Comparison of ENCODE assay signal across 12 mouse cellular contexts in the genomic region with DNA sequence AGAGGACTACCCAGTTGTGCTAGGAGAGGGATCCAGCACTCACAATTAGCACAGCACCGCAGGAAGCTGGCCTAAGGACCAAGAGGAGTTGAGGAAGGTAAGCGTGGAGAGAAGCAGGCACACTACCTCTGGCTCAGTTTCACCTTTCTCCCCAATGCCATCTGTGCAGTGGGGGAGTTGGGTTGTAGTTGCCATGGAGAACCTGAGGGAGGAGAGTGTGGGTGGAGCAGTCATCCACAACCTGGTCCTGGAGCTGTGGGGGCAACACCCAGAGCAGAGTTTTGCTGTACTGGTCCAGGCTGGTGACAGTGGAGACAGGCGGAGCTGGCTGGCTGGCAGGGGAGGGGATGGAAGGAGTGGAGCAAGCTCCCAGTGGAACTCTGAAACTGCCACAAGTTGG. TPM values are rescaled to one million over a fixed set of nuclear protein-coding genes. Genes with fewer than 3 reads are reported as not detected.
DNase-seq lines count a peak whose midpoint lies in the region; ATAC-seq lines count a peak whose summit lies in the region.
"Had no signal": no experiment of that assay in that cellular context is flagged by ENCODE, and none has a peak within 500 bp of the region (broad histone marks: within the 10 kb centered on the region; RNA-seq: fewer than 3 reads in every experiment).

No protein-coding gene starts in this region.

- no peak overlapping the region for H3K4me2 ChIP-seq in hindbrain, embryonic 11.5 days (replicated peaks; ENCODE audit: low read depth, low read length)
- H3K4me2 ChIP-seq in hindbrain, embryonic 14.5 days (replicated peaks), result no peak overlapping the region
- H3K4me2 ChIP-seq in stomach, embryonic 16.5 days (ENCODE audit: low read depth, low read length), result no peak overlapping the region
- H3K4me2 ChIP-seq: neural tube, embryonic 15.5 days had no signal

- 65% methylated on average over 3 of the region's 3 CpGs for WGBS in hindbrain, embryonic 11.5 days
- 71% methylated on average over 3 of the region's 3 CpGs for WGBS in hindbrain, embryonic 14.5 days
- WGBS in stomach, embryonic 16.5 days, result 67% methylated on average over 3 of the region's 3 CpGs

- H3K36me3 ChIP-seq in hindbrain, embryonic 11.5 days (ENCODE audit: control insufficient read depth, insufficient read depth, low read length), result no peaks in the 10 kb centered on the region
- no peaks in the 10 kb centered on the region for H3K36me3 ChIP-seq in hindbrain, embryonic 14.5 days (replicated peaks; ENCODE audit: control insufficient read depth, insufficient read depth)
- no peaks in the 10 kb centered on the region for H3K36me3 ChIP-seq in stomach, embryonic 16.5 days (ENCODE audit: control insufficient read depth, insufficient read depth, low read length)
- H3K36me3 ChIP-seq: neural tube, embryonic 15.5 days had no signal

- no peak overlapping the region for H3K27ac ChIP-seq in hindbrain, embryonic 11.5 days (ENCODE audit: low read depth, low read length)
- H3K27ac ChIP-seq in hindbrain, embryonic 14.5 days, result no peak overlapping the region
- H3K27ac ChIP-seq in stomach, embryonic 16.5 days (ENCODE audit: low read length), result peak overlapping the region; percentile 34; the same call in 1 of the 2 replicates
- H3K27ac ChIP-seq: gastrocnemius, adult 2 months; neural tube, embryonic 15.5 days had no signal

- H3K27me3 ChIP-seq in hindbrain, embryonic 11.5 days (ENCODE audit: control insufficient read depth, insufficient read depth, low read length), result no peaks in the 10 kb centered on the region
- H3K27me3 ChIP-seq in hindbrain, embryonic 14.5 days (ENCODE audit: control insufficient read depth, insufficient read depth, low read length), result no peaks in the 10 kb centered on the region
- H3K27me3 ChIP-seq in stomach, embryonic 16.5 days (ENCODE audit: control insufficient read depth, insufficient read depth, low read length), result no peaks in the 10 kb centered on the region
- H3K27me3 ChIP-seq: neural tube, embryonic 15.5 days had no signal

- H3K4me3 ChIP-seq in hindbrain, embryonic 11.5 days (ENCODE audit: low read depth, low read length), result no peak overlapping the region
- no peak overlapping the region for H3K4me3 ChIP-seq in hindbrain, embryonic 14.5 days (replicated peaks; ENCODE audit: low read length)
- no peak overlapping the region for H3K4me3 ChIP-seq in stomach, embryonic 16.5 days (replicated peaks; ENCODE audit: low read length)
- H3K4me3 ChIP-seq: gastrocnemius, adult 2 months; neural tube, embryonic 15.5 days had no signal

- H3K9ac ChIP-seq in hindbrain, embryonic 11.5 days (ENCODE audit: low read depth, low read length), result 0 out of 2 replicates have a peak overlapping the region, but pooled peaks have one; percentile 15
- no peak overlapping the region for H3K9ac ChIP-seq in hindbrain, embryonic 14.5 days
- H3K9ac ChIP-seq in stomach, embryonic 16.5 days (ENCODE audit: low read length), result no peak overlapping the region
- H3K9ac ChIP-seq: neural tube, embryonic 15.5 days had no signal

- peaks cover 5% of the 10 kb centered on the region; the same call in 1 of the 2 replicates for H3K4me1 ChIP-seq in hindbrain, embryonic 11.5 days (replicated peaks; ENCODE audit: control insufficient read depth, insufficient read depth, low read length)
- H3K4me1 ChIP-seq in hindbrain, embryonic 14.5 days (replicated peaks; ENCODE audit: control insufficient read depth, insufficient read depth, low read length), result peaks cover 37% of the 10 kb centered on the region
- H3K4me1 ChIP-seq in stomach, embryonic 16.5 days (ENCODE audit: control insufficient read depth, insufficient read depth, low read length), result peaks cover 16% of the 10 kb centered on the region

- ATAC-seq in hindbrain, embryonic 11.5 days (ENCODE audit: low FRiP score), result no peak
- no peak for ATAC-seq in hindbrain, embryonic 14.5 days (ENCODE audit: low FRiP score)
- no peak for ATAC-seq in stomach, embryonic 16.5 days (ENCODE audit: insufficient read depth, low FRiP score)
- ATAC-seq in megakaryocyte progenitor cell, adult 5-6 weeks (replicated peaks; ENCODE audit: poor library complexity), result no peak
- ATAC-seq: CD4-positive, CD25-positive, alpha-beta regulatory T cell, adult 4 months; lung, postnatal 0 days had no signal

- DNase-seq in hindbrain, embryonic 11.5 days (ENCODE audit: low spot score), result no peak
- no peak for DNase-seq in hindbrain, embryonic 14.5 days (ENCODE audit: low spot score)
- DNase-seq in right cerebral cortex, adult 18-20 months, result peak; percentile 73
- DNase-seq in right cerebral cortex, postnatal 10 days (ENCODE audit: low spot score in 2 of 2), result no peak
- peak; percentile 42 to 49 for DNase-seq in cerebellum, postnatal 36 days
- DNase-seq: gastrocnemius, adult 2 months; midbrain, embryonic 14.5 days had no signal

- no peaks in the 10 kb centered on the region for H3K9me3 ChIP-seq in hindbrain, embryonic 11.5 days (ENCODE audit: control insufficient read depth, low read length)
- H3K9me3 ChIP-seq in hindbrain, embryonic 14.5 days (ENCODE audit: control insufficient read depth, low read length), result no peaks in the 10 kb centered on the region
- no peaks in the 10 kb centered on the region for H3K9me3 ChIP-seq in stomach, embryonic 16.5 days (replicated peaks; ENCODE audit: control insufficient read depth, low read length)
- H3K9me3 ChIP-seq: neural tube, embryonic 15.5 days had no signal

RNA-seq across cellular contexts. Expression of gene Sgsm2, which starts 22.2 kb away (rescaled TPM):
- 6.3 and 6.8 TPM in 2 replicates for polyA plus RNA-seq in hindbrain, embryonic 11.5 days (2014; fragmentation: Nextera tagmentation; extraction: Ambion mirVana)
- polyA plus RNA-seq in hindbrain, embryonic 14.5 days (2014; fragmentation: Nextera tagmentation; extraction: Ambion mirVana), result 23.7 and 28.9 TPM in 2 replicates
- 6.0 and 7.0 TPM in 2 replicates for polyA plus RNA-seq in stomach, embryonic 16.5 days (2015; fragmentation: Nextera tagmentation; extraction: Ambion mirVana)
- total RNA-seq in megakaryocyte progenitor cell, adult 5-6 weeks (2015), result 4.1 and 4.5 TPM in 2 replicates
- 3.7 and 6.9 TPM in 2 replicates for total RNA-seq in megakaryocyte progenitor cell, adult 5-6 weeks (2017)

RNA-seq across cellular contexts. Expression of gene Tsr1, which starts 23.2 kb away (rescaled TPM):
- polyA plus RNA-seq in hindbrain, embryonic 11.5 days (2014; fragmentation: Nextera tagmentation; extraction: Ambion mirVana), result 43.1 and 45.5 TPM in 2 replicates
- 32.1 and 33.1 TPM in 2 replicates for polyA plus RNA-seq in hindbrain, embryonic 14.5 days (2014; fragmentation: Nextera tagmentation; extraction: Ambion mirVana)
- 47.0 and 48.3 TPM in 2 replicates for polyA plus RNA-seq in stomach, embryonic 16.5 days (2015; fragmentation: Nextera tagmentation; extraction: Ambion mirVana)
- 43.2 and 50.0 TPM in 2 replicates for total RNA-seq in megakaryocyte progenitor cell, adult 5-6 weeks (2015)
- 67.8 and 96.1 TPM in 2 replicates for total RNA-seq in megakaryocyte progenitor cell, adult 5-6 weeks (2017)

RNA-seq across cellular contexts. Expression of gene Mnt, which starts 43.9 kb away (rescaled TPM):
- 4.8 and 5.0 TPM in 2 replicates for polyA plus RNA-seq in hindbrain, embryonic 11.5 days (2014; fragmentation: Nextera tagmentation; extraction: Ambion mirVana)
- polyA plus RNA-seq in hindbrain, embryonic 14.5 days (2014; fragmentation: Nextera tagmentation; extraction: Ambion mirVana), result 8.3 and 8.8 TPM in 2 replicates
- 2.5 and 3.2 TPM in 2 replicates for polyA plus RNA-seq in stomach, embryonic 16.5 days (2015; fragmentation: Nextera tagmentation; extraction: Ambion mirVana)
- 13.1 and 15.0 TPM in 2 replicates for total RNA-seq in megakaryocyte progenitor cell, adult 5-6 weeks (2015)
- total RNA-seq in megakaryocyte progenitor cell, adult 5-6 weeks (2017), result 2.7 and 3.2 TPM in 2 replicates

RNA-seq across cellular contexts. Expression of gene Smg6, which starts 51.0 kb away (rescaled TPM):
- polyA plus RNA-seq in hindbrain, embryonic 11.5 days (2014; fragmentation: Nextera tagmentation; extraction: Ambion mirVana), result 16.7 and 20.7 TPM in 2 replicates
- 12.8 and 14.0 TPM in 2 replicates for polyA plus RNA-seq in hindbrain, embryonic 14.5 days (2014; fragmentation: Nextera tagmentation; extraction: Ambion mirVana)
- polyA plus RNA-seq in stomach, embryonic 16.5 days (2015; fragmentation: Nextera tagmentation; extraction: Ambion mirVana), result 15.8 and 15.9 TPM in 2 replicates
- 15.3 and 23.1 TPM in 2 replicates for total RNA-seq in megakaryocyte progenitor cell, adult 5-6 weeks (2015)
- total RNA-seq in megakaryocyte progenitor cell, adult 5-6 weeks (2017), result 29.5 and 32.7 TPM in 2 replicates

RNA-seq across cellular contexts. Expression of gene Srr, which starts 51.1 kb away (rescaled TPM):
- polyA plus RNA-seq in hindbrain, embryonic 11.5 days (2014; fragmentation: Nextera tagmentation; extraction: Ambion mirVana), result 27.8 and 29.5 TPM in 2 replicates
- 43.2 and 51.8 TPM in 2 replicates for polyA plus RNA-seq in hindbrain, embryonic 14.5 days (2014; fragmentation: Nextera tagmentation; extraction: Ambion mirVana)
- polyA plus RNA-seq in stomach, embryonic 16.5 days (2015; fragmentation: Nextera tagmentation; extraction: Ambion mirVana), result 18.6 and 19.1 TPM in 2 replicates
- 5.8 and 6.3 TPM in 2 replicates for total RNA-seq in megakaryocyte progenitor cell, adult 5-6 weeks (2015)
- total RNA-seq in megakaryocyte progenitor cell, adult 5-6 weeks (2017), result 4.4 and 6.1 TPM in 2 replicates

Comparison
In these comparisons a context has a peak if more than half of its experiments do, and no peak if none do; other contexts are left out.
1. DNase-seq: peak in right cerebral cortex, adult 18-20 months (single experiment) and cerebellum, postnatal 36 days (2 of 2); none in hindbrain, embryonic 11.5 days (single experiment), hindbrain, embryonic 14.5 days (single experiment) and right cerebral cortex, postnatal 10 days (0 of 2).